Mouse (Mus musculus): ENCODE results near the gene Olfr58.
"Not testable (repeated sequence)": the region's sequence is repeated elsewhere in the genome, so short reads cannot be mapped to it uniquely, and the experiment has no call there.

The Olfr58 gene

GRCm38 (mm10) chr9:19779983-19780382 lies at the start of gene Olfr58:
Olfr58 (plus strand) TSS chr9:19780283.
- no peak for ATAC-seq (ENCODE audit: insufficient number of reproducible peaks, low FRiP score, low TSS enrichment)

GRCm38 (mm10) chr9:19769136-19769535 lies 10.9 kb upstream of the Olfr58 start:
- no peak for ATAC-seq (ENCODE audit: insufficient number of reproducible peaks, low FRiP score, low TSS enrichment)

- no peak for ATAC-seq (ENCODE audit: insufficient number of reproducible peaks, low FRiP score, low TSS enrichment)
These were observed 10.4 kb upstream of the Olfr58 start for GRCm38 (mm10) chr9:19769701-19770100.

- no peak for ATAC-seq (ENCODE audit: insufficient number of reproducible peaks, low FRiP score, low TSS enrichment)
These were observed 22.9 kb downstream of the Olfr58 start for GRCm38 (mm10) chr9:19803000-19803399.

GRCm38 (mm10) chr9:19804606-19805005 lies 24.5 kb downstream of the Olfr58 start, which contains the start of gene Olfr859:
Olfr859 (plus strand) TSS chr9:19804906.
- ATAC-seq (ENCODE audit: insufficient number of reproducible peaks, low FRiP score, low TSS enrichment): not testable (repeated sequence)

All from cerebellum, adult (tissue).